Mouse (Mus musculus): ENCODE data around the gene Kng1. TPM values are rescaled to one million over a fixed set of nuclear protein-coding genes. Genes with fewer than 3 reads are reported as not detected.
"Not testable (repeated sequence)": the region's sequence is repeated elsewhere in the genome, so short reads cannot be mapped to it uniquely, and the experiment has no call there.

Kng1 gene
- total RNA-seq (2015) (0.46 TPM in 1 of 2 replicates, not detected in the other), total RNA-seq (2017) (0.11 and 0.41 TPM in 2 replicates)

DNA sequence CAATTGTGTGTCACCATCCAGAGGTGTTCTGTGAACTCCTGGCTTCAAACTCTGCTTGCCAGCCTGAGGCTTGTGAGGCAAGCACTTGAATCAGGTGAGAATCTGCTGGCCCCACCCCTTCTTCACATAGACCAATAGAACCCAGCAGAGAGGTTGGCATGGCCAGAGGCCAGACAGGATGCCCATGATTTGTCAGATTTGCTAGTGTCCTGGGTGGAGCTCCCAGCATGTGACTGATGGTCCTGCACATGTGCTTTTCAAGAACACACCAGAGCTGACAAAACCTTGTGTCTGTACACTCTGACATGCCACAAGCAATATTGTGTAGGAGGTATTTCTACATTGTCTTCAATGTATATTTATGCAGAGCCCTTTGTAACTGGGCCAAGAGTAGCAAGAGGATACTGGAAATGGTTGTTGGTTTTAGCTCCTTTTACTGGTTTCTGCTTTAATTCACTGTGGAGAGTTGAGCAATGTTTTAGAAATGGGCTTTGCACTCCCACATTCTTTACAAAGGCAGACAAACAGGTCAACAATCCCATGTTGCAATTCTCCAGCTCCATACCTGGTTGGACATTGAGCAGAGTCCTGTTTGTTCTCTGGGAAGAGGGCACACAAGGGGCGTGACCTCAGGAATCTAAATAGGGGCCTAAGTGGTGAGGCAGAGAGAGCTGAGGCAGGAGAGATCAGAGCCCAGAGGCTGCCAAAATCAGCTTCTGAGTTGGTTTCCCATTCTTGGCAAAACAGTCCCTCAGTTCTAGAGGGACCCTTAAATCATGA is at the start of gene Kng1:
TSS of gene Kng1 (plus strand) at position 198 of the 780 bp plus-strand sequence.
- not testable (repeated sequence) for ATAC-seq (ENCODE audit: poor library complexity, severe bottlenecking)

DNA sequence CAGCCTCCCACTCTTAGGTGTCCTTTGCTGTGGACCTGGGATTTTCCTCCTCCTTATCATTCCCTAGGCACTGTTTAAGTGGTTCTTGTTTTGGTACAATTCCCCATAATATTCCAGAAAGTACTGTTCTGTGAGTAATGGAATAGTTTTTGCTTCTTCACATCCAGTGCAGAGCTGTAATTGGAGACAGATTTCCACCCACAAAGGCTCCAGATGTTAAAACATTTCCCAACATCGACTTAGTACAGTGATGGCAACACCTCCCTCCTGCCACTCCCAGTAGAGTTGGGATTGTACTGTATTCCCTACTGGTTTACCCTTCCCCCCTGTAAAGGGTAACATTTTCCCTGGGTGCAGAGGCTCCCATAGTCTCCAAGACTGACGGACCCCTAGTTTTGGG is 43.9 kb upstream of the Kng1 start:
- not testable (repeated sequence) for ATAC-seq (ENCODE audit: poor library complexity, severe bottlenecking)

DNA sequence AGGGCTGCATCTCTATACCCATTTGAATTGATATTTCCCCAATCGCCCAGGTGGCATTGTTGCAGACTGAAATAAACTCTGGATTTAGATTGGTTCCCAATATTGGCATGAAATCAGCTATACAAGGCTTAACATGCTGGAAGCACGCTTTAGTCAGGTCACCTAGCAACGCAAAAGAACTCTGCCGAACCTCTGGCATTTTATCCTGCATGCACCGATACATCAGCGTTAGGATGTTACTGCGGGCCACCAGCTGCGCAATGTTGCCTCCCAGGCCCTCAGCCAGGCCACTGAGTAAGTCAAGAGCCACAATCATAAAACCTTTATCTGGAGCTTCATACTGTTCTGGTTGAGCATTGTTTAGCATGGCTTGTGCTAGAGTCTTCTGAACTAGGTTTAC is 43.0 kb upstream of the Kng1 start:
- not testable (repeated sequence) for ATAC-seq (ENCODE audit: poor library complexity, severe bottlenecking)

DNA sequence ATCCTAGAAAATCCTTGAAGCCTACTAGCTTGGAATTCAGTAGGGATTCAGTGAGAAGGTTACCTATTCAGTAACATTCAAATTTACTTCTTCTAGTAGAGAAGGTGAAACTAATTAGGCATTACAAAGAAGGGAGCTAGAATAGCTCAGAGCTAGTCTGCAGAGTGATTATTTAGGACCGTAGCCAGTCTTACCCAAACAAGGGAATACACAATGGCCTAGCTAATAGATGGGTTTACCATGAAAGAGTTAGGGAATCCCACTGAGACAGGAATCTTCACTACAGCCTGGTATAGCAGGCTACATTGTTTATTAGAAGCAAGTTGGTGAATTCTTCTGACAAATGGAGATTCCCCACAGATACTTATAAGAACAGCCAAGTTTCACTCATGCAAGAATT is 37.1 kb upstream of the Kng1 start:
- not testable (repeated sequence) for ATAC-seq (ENCODE audit: poor library complexity, severe bottlenecking)

DNA sequence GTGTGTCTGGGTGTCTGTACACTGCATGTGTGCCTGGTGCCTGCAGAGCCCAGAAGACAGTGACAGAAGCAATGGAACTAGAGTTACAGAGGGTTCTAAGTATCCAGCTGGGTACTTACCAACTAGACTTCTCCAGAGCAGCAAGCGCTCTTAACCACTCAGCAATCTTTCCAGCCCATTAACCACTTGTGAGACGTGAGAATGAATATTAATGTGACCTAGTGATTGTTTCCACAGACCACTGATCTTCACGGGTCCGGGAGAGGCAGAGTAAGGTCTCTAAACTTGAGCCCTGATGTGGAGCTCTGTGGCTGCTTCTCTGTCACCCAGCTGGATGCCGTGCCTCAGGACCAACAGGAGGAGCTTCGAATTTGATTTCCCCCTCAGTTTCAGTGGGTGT is 32.6 kb upstream of the Kng1 start:
- ATAC-seq (ENCODE audit: poor library complexity, severe bottlenecking): no peak

DNA sequence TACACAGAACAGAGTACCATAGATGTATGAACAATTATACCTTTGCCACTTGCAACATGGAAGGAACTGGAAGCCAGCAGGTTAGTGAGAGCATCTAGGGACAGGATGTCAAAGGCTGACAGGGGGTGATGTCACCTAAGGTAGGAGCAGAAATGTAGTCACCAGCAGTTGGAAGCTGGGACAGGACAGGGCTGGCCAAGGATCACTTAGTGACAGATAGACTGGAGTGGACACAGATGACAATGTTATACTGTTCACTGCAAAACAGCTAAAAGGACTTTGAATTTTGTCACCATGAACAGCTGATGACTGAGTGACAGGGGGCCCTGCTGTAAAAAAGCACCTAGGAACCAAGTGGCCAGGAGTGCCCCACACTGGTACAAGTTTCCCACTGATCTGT is 31.1 kb upstream of the Kng1 start:
- ATAC-seq (ENCODE audit: poor library complexity, severe bottlenecking): no peak

DNA sequence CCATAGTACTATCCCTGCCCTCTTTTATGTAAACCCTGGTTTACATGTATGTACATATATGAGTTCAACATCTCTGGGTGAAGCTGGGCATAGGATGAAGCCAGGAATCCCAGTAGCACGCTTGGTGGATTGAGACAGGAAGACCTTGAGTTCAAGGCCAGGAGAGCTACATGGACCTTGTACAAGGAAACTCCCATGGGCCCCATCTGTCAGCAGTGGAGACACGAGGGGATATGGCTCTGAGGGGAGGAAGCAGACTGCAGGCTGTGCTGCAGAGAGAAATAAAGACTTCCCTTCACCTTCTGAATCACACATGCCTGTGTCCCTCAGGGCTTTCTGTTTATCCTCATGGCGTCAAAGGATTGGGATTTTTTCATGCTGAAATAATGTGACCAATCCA is 30.3 kb upstream of the Kng1 start:
- ATAC-seq (ENCODE audit: poor library complexity, severe bottlenecking): not testable (repeated sequence)

DNA sequence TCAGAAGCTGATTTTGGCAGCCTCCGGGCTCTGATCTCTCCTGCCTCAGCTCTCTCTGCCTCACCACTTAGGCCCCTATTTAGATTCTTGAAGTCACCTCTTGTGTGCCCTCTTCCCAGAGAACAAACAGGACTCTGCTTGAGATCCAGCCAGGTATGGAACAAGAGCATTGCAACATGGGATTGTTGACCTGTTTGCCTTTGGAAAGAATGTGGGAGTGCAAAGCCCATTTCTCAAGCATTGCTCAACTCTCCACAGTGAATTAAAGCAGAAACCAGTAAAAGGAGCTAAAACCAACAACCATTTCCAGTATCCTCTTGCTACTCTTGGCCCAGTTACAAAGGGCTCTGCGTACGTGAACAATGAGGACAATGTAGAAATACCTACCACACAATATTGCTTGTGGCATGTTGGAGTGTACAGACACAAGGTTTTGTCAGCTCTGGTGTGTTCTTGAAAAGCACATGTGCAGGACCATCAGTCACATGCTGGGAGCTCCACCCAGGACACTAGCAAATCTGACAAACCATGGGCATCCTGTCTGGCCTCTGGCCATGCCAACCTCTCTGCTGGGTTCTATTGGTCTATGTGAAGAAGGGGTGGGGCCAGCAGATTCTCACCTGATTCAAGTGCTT is 28.6 kb upstream of the Kng1 start, which contains the start of gene Kng2:
TSS of gene Kng2 (minus strand) at position 517 of the 635 bp plus-strand sequence.
- not testable (repeated sequence) for ATAC-seq (ENCODE audit: poor library complexity, severe bottlenecking)

DNA sequence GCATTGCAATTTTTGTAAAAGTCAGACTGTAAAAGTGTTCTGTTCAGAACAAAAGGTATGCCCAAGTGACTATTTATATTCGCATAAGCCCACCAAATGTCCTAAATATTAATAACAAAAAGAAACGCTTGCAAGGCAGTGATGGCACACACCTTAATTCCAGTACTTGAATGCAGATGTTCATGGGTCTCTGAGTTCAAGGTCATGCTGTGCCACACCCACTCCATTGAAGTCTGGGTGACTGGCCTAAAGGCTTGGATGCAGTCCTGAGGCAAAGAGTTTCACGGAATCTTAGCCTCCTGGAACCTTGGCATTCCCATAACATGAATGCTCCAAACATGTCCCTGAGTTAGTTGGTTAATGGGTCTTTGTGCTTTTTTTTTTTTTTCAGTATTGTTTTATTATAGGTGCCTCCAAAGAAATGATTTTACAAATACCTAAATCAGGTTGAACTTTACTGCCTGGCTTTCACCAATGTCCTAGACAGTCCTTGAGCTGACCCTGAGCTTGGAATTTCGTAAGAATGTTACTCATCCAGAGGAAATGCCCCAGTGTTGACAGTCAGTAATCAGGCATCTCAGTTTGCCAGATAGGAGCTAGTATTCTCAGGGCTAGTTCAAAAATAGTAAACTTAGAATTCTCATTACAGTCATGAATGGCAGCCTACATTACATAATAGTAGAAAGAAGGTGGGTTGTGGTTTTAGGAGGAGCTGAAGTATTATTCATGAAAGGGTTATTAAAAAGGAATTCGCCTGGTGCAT is 26.8 kb upstream of the Kng1 start:
- no peak for ATAC-seq (ENCODE audit: poor library complexity, severe bottlenecking)

DNA sequence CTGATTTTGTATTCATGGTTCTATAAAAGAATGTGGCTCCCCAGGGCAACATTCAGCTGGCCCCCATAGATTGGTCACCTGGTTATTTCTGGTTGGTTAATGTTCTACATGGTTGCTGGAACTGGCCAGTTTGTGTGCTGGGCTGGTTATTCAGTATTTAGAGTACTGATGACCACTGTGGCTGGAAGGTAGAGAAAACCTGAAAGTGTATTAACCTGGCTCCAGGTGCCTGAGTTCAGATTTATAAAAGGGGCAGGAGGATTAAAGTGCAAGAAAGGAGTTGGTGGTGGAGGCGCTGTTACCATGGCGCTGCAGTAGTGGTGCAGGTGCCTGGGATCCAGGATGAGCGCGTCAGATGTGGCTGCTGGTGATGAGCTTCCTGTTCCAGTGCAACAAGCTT is 24.0 kb upstream of the Kng1 start:
- no peak for ATAC-seq (ENCODE audit: poor library complexity, severe bottlenecking)

DNA sequence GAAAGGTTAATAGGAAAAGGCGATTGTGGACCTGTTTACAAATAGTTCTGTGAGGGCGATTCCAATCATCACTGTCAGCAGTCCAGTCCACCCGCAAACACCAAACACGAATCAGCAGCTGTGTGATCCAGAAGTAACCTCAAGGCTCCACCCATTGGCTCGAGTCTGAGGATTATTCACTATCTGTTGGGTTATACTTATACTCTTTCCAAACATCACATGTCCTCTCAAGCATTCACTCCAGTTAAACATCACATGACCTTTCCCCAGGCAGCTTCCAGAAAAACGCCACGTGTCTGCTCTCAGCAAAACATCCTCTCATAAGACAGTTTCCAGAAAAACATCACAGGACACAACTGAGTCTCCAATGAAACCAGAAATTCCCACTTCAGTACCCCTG is 19.9 kb upstream of the Kng1 start:
- ATAC-seq (ENCODE audit: poor library complexity, severe bottlenecking): no peak

DNA sequence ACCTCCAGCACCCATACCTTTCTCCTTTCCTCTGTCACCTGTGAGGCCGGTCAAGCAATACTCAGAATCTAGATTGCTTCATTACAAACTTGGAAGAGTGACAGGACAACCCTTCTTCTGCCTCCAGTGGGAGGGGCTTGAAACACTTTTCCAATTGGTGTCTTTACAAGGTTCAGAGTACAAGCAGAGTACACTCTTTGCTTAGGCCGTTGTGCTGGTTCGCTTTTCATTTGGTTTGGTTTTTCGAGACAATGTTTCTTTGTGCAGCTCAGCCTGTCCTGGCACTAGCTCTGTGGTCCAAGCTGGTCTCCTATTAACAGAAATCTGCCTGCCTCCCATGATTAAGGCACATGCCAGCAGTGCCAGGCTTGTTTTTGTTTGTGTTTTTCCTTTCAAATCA is 18.4 kb upstream of the Kng1 start:
- no peak for ATAC-seq (ENCODE audit: poor library complexity, severe bottlenecking)

DNA sequence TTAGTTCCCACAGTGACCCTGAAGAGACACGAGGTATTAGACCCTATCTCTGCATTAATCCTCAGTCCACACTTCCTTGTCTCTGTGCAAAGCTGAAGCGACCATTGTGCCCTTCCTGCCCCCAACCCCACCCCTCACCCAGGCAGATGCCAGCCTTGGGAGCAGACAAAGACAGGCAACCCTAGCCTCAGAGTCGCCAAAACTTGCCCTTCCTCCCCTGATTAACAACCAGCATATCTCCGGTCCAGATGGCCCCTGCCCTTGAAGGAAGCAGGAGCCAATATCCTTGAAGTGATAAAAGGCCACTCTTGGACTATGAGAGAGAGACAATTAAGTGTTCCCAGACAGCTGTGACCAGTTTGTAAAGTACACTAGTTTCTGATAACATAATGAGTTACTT is 16.8 kb upstream of the Kng1 start:
- ATAC-seq (ENCODE audit: poor library complexity, severe bottlenecking): no peak

DNA sequence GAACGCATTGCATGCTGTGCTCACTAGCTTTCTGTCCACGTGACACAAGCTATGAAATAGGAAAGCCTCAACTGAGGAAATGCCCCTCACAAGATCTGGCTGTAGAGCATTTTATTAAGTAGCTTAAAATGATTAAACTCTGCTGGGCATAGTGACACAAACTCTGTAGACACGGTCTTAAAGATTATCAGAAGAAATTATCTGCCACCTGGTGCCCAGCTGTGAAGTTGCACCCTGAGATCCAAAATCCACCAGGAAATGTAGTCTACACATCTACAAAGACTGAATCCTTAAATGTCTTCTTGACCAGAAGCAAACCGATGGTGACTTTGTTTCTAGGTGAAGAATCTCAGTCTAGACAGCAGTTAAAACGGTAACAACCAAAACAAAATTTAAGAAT is 11.3 kb upstream of the Kng1 start:
- no peak for ATAC-seq (ENCODE audit: poor library complexity, severe bottlenecking)

DNA sequence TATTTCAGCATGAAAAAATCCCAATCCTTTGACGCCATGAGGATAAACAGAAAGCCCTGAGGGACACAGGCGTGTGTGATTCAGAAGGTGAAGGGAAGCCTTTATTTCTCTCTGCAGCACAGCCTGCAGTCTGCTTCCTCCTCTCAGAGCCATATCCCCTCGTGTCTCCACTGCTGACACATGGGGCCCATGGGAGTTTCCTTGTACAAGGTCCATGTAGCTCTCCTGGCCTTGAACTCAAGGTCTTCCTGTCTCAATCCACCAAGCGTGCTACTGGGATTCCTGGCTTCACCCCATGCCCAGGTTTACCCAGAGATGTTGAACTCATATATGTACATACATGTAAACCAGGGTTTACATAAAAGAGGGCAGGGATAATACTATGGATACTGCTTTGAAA is 2.0 kb downstream of the Kng1 start:
- not testable (repeated sequence) for ATAC-seq (ENCODE audit: poor library complexity, severe bottlenecking)

DNA sequence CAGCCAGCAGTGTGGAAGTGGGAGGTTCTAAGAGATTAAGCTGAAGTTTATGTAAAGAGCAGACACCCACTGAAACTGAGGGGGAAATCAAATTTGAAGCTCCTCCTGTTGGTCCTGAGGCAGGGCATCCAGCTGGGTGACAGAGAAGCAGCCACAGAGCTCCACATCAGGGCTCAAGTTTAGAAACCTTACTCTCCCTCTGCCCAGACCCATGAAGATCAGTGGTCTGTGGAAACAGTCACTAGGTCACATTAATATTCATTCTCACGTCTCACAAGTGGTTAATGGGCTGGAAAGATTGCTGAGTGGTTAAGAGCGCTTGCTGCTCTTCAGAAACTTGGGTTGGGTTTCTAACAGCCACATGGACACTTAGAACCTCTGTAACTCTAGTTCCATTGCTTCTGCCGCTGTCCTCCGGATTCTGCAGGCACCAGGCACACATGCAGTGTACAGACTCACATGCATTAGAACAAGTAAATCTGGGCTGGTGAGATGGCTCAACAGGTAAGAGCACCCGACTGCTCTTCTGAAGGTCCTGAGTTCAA is 3.2 kb downstream of the Kng1 start:
- ATAC-seq (ENCODE audit: poor library complexity, severe bottlenecking): not testable (repeated sequence)

DNA sequence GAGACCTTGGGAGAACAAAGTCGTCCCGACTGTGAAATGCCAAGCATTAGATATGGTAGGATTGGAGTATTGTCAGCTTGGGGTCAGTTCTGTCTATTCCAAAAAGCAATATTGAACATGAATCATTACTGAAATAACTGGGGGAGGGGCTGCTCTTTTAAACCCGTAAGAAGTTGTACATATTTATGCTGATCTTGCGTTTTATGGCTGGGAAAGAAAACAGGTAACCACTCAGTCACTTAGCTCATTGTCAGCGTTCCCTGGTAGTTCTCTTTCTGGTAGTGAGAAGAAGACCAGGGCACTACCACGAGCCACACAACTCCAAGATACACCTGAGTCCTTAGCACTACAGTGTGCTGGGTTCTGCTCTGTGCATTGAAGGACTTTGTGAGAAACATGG is 19.9 kb downstream of the Kng1 start:
- not testable (repeated sequence) for ATAC-seq (ENCODE audit: poor library complexity, severe bottlenecking)

DNA sequence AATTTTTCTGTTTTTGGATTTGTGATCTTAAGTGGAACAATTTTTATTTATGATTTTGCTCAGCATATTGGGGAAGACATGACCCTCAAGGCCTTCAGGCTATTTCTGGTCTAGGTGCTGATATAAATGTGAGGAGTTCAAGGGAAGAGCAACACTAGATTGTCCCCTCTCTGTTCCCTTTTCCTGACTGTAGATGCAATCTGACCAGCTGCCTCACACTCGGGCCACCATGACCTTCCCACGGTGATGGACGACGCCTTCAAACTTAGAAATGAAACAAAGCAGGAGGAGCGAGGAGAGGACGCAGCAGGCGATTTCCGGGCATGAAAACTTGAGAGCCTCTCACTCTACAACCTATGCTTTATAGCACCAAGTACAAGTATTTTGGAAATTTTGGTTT is 29.5 kb downstream of the Kng1 start:
- ATAC-seq (ENCODE audit: poor library complexity, severe bottlenecking): not testable (repeated sequence)

DNA sequence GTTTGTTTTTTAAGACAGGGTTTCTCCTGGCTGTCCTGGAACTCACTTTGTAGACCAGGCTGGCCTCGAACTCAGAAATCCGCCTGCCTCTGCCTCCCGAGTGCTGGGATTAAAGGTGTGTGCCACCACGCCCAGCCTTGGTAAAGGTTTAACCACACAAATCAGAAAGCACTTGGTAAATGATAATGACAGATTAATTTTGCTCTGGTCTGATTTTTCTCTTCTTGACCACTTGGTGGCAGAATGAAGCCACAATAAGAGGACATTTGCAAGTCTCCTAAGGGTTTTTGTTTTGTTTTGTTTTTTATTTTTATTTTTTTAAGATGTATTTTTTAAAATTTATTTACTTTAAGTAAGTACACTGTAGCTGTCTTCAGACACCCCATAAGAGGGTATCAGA is 30.0 kb downstream of the Kng1 start:
- peak; percentile 54; the same call in 1 of the 2 replicates for ATAC-seq (ENCODE audit: poor library complexity, severe bottlenecking)

DNA sequence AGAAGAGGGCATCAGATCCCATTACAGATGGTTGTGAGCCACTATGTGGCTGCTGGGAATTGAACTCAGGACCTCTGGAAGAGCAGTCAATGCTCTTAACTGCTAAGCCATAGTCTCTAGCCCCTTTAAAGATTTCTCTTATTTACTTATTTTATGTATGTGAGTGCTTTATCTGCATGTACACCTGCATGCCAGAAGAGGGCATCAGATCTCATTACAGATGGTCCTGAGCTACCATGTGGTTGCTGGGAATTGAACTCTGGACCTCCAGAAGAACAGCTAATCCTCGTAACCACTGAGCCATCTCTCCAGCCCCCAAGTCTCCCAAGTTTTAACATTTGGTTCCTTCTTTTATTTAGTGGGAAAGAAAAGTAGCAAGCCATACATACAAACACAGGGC is 30.8 kb downstream of the Kng1 start:
- not testable (repeated sequence) for ATAC-seq (ENCODE audit: poor library complexity, severe bottlenecking)

DNA sequence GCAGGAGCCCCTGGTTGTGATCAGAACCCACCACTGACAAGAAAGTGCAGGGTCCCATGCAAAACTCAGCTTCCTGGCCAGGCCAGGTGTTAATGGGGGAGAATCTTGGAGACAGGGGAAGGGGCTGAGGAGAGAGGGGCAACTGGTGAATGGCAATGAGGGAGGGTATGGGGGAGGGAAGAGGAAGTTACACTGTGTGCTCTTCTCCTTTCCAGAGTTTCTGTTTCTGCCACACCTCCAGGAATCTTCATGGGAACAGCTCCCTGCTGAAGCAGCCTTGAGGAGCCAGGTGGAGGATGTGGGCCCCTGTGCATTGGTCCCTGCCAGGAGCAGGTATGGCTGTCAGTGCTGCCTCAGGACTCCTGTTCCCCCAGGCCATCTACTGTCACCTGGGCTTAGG is 33.7 kb downstream of the Kng1 start:
- ATAC-seq (ENCODE audit: poor library complexity, severe bottlenecking): peak; percentile 55

All from megakaryocyte, adult 5-6 weeks (primary cell).